Mouse (Mus musculus): ENCODE measurements around the gene Arhgef11. TPM values are rescaled to one million over a fixed set of nuclear protein-coding genes. Genes with fewer than 3 reads are reported as not detected.
A peak's percentile ranks its signal among the peaks of the same experiment; 100 is the strongest.

The Arhgef11 gene
- total RNA-seq, 2 experiments from 2014 or later: 6.0 to 8.2 TPM

- no peak for ATAC-seq (replicated peaks; ENCODE audit: poor library complexity, severe bottlenecking)
These were observed 136.5 kb downstream of the Arhgef11 start for GRCm38 (mm10) chr3:87753829-87754228.

- ATAC-seq (replicated peaks; ENCODE audit: poor library complexity, severe bottlenecking): peak; percentile 94
These were observed 138.6 kb downstream of the Arhgef11 start for GRCm38 (mm10) chr3:87755964-87756363.

- ATAC-seq (replicated peaks; ENCODE audit: poor library complexity, severe bottlenecking): no peak
These were observed 139.1 kb downstream of the Arhgef11 start for GRCm38 (mm10) chr3:87756488-87756887.

GRCm38 (mm10) chr3:87758641-87759040, 141.3 kb downstream of the Arhgef11 start:
- no peak for ATAC-seq (replicated peaks; ENCODE audit: poor library complexity, severe bottlenecking)

- no peak for ATAC-seq (replicated peaks; ENCODE audit: poor library complexity, severe bottlenecking)
These were observed 144.3 kb downstream of the Arhgef11 start for GRCm38 (mm10) chr3:87761408-87762375.

- no peak for ATAC-seq (replicated peaks; ENCODE audit: poor library complexity, severe bottlenecking)
These were observed 145.8 kb downstream of the Arhgef11 start for GRCm38 (mm10) chr3:87763202-87763601.

- ATAC-seq (replicated peaks; ENCODE audit: poor library complexity, severe bottlenecking): no peak
These were observed 146.4 kb downstream of the Arhgef11 start for GRCm38 (mm10) chr3:87763683-87764289.

DNA sequence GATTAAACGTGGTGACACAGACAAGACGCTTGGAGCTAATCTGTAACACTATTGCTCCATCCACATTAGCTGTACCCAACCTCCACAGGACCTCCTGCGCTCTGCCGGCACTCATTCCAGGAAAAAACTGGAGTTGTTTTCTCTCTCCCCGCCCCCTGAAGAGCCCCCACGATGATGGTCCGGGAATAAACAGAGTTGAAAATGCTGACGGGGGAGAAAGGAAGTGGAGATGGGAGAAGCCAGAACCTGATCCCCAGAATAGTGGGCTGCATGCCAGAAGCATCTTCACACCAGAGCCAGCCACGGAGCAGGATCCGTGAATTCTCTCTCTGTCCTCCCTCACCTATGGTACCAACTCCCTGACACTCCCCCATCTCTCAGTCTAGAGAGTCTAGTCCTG, 147.1 kb downstream of the Arhgef11 start:
- ATAC-seq (replicated peaks; ENCODE audit: poor library complexity, severe bottlenecking): no peak

DNA sequence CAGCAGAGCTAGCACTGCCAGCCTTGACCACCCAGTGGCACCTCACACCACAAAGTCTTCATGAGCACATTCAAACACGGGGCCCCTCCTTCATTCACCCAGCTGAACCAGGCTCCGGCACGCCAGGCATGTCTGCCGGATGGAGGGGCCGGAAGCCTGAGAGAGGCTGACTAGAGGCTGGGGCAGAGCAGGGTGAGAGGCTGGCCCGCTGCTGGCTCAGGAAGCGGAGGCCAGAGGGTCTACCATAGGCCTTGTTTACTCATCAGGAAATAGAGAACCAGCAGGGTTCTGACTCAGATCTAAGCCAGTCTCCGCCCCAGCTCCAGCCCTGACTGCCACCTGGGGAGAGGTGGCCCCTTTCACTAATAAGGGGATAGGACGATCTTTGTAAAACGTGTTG, 147.7 kb downstream of the Arhgef11 start:
- peak; percentile 55 for ATAC-seq (replicated peaks; ENCODE audit: poor library complexity, severe bottlenecking)

- no peak for ATAC-seq (replicated peaks; ENCODE audit: poor library complexity, severe bottlenecking)
These were observed 148.4 kb downstream of the Arhgef11 start for GRCm38 (mm10) chr3:87765631-87766283.

DNA sequence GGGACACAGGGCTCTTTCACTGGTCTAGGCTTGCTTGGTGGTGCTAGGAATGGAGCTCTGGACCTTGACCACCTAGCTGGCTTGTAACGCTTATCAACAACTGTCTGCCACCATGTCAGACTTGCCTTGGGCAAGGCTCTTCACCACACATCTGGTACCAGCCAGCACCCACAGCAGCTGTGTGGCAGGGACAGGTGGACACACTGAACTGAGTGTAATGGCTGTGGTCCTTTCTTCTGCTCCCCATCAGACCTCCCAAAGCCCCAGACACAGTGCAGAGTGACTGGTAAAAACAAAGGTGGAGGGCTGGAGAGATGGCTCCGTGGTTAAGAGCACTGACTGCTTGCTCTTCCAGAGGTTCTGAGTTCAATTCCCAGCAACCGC, 148.9 kb downstream of the Arhgef11 start:
- ATAC-seq (replicated peaks; ENCODE audit: poor library complexity, severe bottlenecking): no peak

DNA sequence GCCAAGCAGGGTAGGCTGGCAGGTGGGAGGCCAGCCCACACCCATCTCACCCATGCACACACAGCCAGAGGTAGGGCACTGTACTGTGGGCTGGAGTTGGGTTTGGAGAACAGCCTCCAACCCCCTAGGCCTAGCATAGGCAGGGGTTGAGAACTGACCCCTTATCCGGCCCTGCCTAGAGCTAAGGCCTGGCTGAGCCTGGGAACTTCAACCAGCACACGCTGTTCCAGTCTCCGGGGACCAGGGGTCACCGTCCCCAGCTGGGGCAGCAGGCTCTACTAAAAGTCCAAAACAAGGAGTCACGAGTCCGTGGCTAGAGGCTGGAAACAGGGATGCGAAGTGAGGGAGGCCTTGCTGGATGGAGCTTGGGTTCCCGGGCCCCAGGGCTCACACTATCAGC, 150.4 kb downstream of the Arhgef11 start:
- no peak for ATAC-seq (replicated peaks; ENCODE audit: poor library complexity, severe bottlenecking)

DNA sequence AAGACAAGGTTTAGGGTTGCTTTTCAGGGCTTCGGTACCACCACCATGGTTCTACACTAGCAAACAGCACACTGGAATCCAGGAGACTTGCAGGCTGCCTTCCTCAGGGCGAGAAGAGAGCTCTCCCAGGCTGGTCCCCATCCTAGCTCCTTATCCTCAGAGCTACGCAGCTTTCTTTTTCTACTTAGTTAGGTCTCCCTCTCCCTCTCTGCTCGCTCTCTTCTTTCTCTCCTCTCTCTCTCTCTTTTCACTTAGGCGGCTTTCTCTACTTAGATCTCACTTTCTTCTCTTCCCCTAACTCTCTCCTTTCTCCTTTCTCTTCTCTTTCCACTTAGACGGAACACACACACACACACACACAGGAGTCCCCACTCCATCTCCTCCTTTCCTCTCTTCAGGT, 151.1 kb downstream of the Arhgef11 start:
- no peak for ATAC-seq (replicated peaks; ENCODE audit: poor library complexity, severe bottlenecking)

GRCm38 (mm10) chr3:87768844-87769243, 151.5 kb downstream of the Arhgef11 start:
- peak; percentile 73 for ATAC-seq (replicated peaks; ENCODE audit: poor library complexity, severe bottlenecking)

- no peak for ATAC-seq (replicated peaks; ENCODE audit: poor library complexity, severe bottlenecking)
These were observed 152.1 kb downstream of the Arhgef11 start for GRCm38 (mm10) chr3:87769506-87769905.

DNA sequence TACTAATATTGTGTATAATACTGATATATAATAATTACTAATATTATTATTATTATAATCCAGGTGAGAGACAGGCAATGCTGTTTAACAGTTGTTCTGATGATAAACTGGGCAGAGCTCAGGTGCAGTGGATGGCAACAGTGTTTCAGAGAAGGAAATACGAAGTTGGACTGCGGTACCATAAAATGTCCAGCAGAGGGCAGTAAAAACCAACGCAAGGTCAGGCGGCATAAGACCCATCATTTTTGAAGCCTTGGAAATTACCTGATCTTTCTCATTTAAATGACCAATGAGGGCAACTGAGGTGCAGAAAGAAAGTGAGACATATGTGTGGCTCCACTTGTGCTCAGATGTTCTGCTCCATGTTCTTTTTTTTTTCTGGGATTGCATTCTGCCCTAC, 152.9 kb downstream of the Arhgef11 start:
- ATAC-seq (replicated peaks; ENCODE audit: poor library complexity, severe bottlenecking): peak; percentile 36; the same call in 1 of the 2 replicates

GRCm38 (mm10) chr3:87771088-87771487, 153.7 kb downstream of the Arhgef11 start:
- no peak for ATAC-seq (replicated peaks; ENCODE audit: poor library complexity, severe bottlenecking)

DNA sequence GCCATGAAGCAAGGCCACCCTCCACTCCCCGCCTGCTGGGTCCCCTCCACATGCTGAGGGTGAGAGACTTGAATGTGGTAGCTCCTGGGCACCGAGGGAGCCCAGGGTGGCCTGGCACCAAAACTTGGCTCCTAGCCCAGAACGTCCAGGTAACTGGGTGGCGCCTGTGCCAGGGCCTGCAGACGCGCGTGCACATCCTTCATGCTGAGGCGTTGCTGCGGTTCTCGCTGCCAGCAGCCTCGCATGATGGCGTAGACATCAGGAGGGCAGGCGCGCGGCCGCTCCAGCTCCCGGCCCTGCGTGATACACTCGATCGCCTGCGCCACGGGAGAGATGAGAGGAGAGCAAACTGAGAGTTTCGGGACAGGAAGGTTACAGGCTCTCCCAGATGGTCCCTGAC, 160.9 kb downstream of the Arhgef11 start:
- no peak for ATAC-seq (replicated peaks; ENCODE audit: poor library complexity, severe bottlenecking)

GRCm38 (mm10) chr3:87779086-87779485, 161.7 kb downstream of the Arhgef11 start:
- ATAC-seq (replicated peaks; ENCODE audit: poor library complexity, severe bottlenecking): no peak

GRCm38 (mm10) chr3:87783282-87784023, 166.1 kb downstream of the Arhgef11 start:
- ATAC-seq (replicated peaks; ENCODE audit: poor library complexity, severe bottlenecking): no peak
